Mouse (Mus musculus): ENCODE results near the gene Fgf23. TPM values are rescaled to one million over a fixed set of nuclear protein-coding genes. Genes with fewer than 3 reads are reported as not detected.

Fgf23 gene
- polyA plus RNA-seq, 1 experiment from 2014 or later = 0.09 TPM

- no peak for ATAC-seq
- Histone ChIP-seq H3K9ac (ENCODE audit: low read length) (no peak overlapping the region), H3K36me3 (ENCODE audit: control insufficient read depth, insufficient read depth, low read length) (no peaks in the 10 kb centered on the region), H3K4me2 (ENCODE audit: low read length) (no peak overlapping the region), H3K4me1 (ENCODE audit: control insufficient read depth, insufficient read depth, low read length) (peaks cover 6% of the 10 kb centered on the region; the same call in 1 of the 2 replicates), H3K9me3 (replicated peaks; ENCODE audit: control insufficient read depth, low read length) (no peaks in the 10 kb centered on the region), H3K4me3 (ENCODE audit: low read depth, low read length) (no peak overlapping the region), H3K27ac (ENCODE audit: low read depth, low read length) (no peak overlapping the region), H3K27me3 (replicated peaks; ENCODE audit: control insufficient read depth, insufficient read depth, low read length) (no peaks in the 10 kb centered on the region)
- WGBS = 57% methylated on average over 5 of the region's 5 CpGs
- DNase-seq (ENCODE audit: low spot score) = no peak
Measured at GRCm38 (mm10) chr6:127106726-127107125, 34.0 kb downstream of the Fgf23 start.

- Histone ChIP-seq H3K4me1 (ENCODE audit: control insufficient read depth, insufficient read depth, low read length) (peaks cover 6% of the 10 kb centered on the region; the same call in 1 of the 2 replicates), H3K4me3 (ENCODE audit: low read depth, low read length) (no peak overlapping the region), H3K9me3 (replicated peaks; ENCODE audit: control insufficient read depth, low read length) (no peaks in the 10 kb centered on the region), H3K27ac (ENCODE audit: low read depth, low read length) (no peak overlapping the region), H3K27me3 (replicated peaks; ENCODE audit: control insufficient read depth, insufficient read depth, low read length) (no peaks in the 10 kb centered on the region), H3K36me3 (ENCODE audit: control insufficient read depth, insufficient read depth, low read length) (no peaks in the 10 kb centered on the region), H3K9ac (ENCODE audit: low read length) (no peak overlapping the region), H3K4me2 (ENCODE audit: low read length) (no peak overlapping the region)
- ATAC-seq (no peak), DNase-seq (ENCODE audit: low spot score) (no peak)
Measured at GRCm38 (mm10) chr6:127107413-127107812, 34.7 kb downstream of the Fgf23 start.

GRCm38 (mm10) chr6:127108368-127109060, 35.8 kb downstream of the Fgf23 start:
- peak overlapping the region; percentile 60 for H3K4me3 ChIP-seq (ENCODE audit: low read depth, low read length)
- peak overlapping the region; percentile 53 for H3K9ac ChIP-seq (ENCODE audit: low read length)
- no peaks in the 10 kb centered on the region for H3K36me3 ChIP-seq (ENCODE audit: control insufficient read depth, insufficient read depth, low read length)
- 48% methylated on average over 20 of the region's 20 CpGs for WGBS
- peaks cover 6% of the 10 kb centered on the region; the same call in 1 of the 2 replicates for H3K4me1 ChIP-seq (ENCODE audit: control insufficient read depth, insufficient read depth, low read length)
- H3K9me3 ChIP-seq (replicated peaks; ENCODE audit: control insufficient read depth, low read length) = no peaks in the 10 kb centered on the region
- no peaks in the 10 kb centered on the region for H3K27me3 ChIP-seq (replicated peaks; ENCODE audit: control insufficient read depth, insufficient read depth, low read length)
- ATAC-seq (no peak), DNase-seq (ENCODE audit: low spot score) (no peak)
- peak overlapping the region; percentile 80 for H3K4me2 ChIP-seq (ENCODE audit: low read length)
- H3K27ac ChIP-seq (ENCODE audit: low read depth, low read length) = no peak overlapping the region

- peak; percentile 100 for ATAC-seq
- no peaks in the 10 kb centered on the region for H3K27me3 ChIP-seq (replicated peaks; ENCODE audit: control insufficient read depth, insufficient read depth, low read length)
- H3K4me3 ChIP-seq (ENCODE audit: low read depth, low read length) = peak within 1 kb of the TSS; percentile 60
- WGBS = under 1% methylated on average over 37 of the region's 37 CpGs
- H3K4me1 ChIP-seq (ENCODE audit: control insufficient read depth, insufficient read depth, low read length) = peaks cover 6% of the 10 kb centered on the region; the same call in 1 of the 2 replicates
- H3K27ac ChIP-seq (ENCODE audit: low read depth, low read length) = no peak within 1 kb of the TSS
- peak; percentile 98 for DNase-seq (ENCODE audit: low spot score)
- H3K36me3 ChIP-seq (ENCODE audit: control insufficient read depth, insufficient read depth, low read length) = no peaks in the 10 kb centered on the region
- H3K9me3 ChIP-seq (replicated peaks; ENCODE audit: control insufficient read depth, low read length) = no peaks in the 10 kb centered on the region
- peak within 1 kb of the TSS; percentile 53 for H3K9ac ChIP-seq (ENCODE audit: low read length)
- peak within 1 kb of the TSS; percentile 80 for H3K4me2 ChIP-seq (ENCODE audit: low read length)
Measured at GRCm38 (mm10) chr6:127109402-127109930, 36.8 kb downstream of the Fgf23 start, which contains the start of gene Tigar. Tigar (minus strand) TSS chr6:127109557.

GRCm38 (mm10) chr6:127114753-127115456, 42.2 kb downstream of the Fgf23 start:
- DNase-seq (ENCODE audit: low spot score) (peak; percentile 55), ATAC-seq (peak; percentile 52; the same call in 1 of the 2 replicates)
- no peaks in the 10 kb centered on the region for H3K9me3 ChIP-seq (replicated peaks; ENCODE audit: control insufficient read depth, low read length)
- no peak overlapping the region for H3K4me2 ChIP-seq (ENCODE audit: low read length)
- no peaks in the 10 kb centered on the region for H3K4me1 ChIP-seq (ENCODE audit: control insufficient read depth, insufficient read depth, low read length)
- no peak overlapping the region for H3K4me3 ChIP-seq (ENCODE audit: low read depth, low read length)
- no peaks in the 10 kb centered on the region for H3K27me3 ChIP-seq (replicated peaks; ENCODE audit: control insufficient read depth, insufficient read depth, low read length)
- H3K36me3 ChIP-seq (ENCODE audit: control insufficient read depth, insufficient read depth, low read length) = no peaks in the 10 kb centered on the region
- 60% methylated on average over 23 of the region's 23 CpGs for WGBS
- 0 out of 2 replicates have a peak overlapping the region, but pooled peaks have one; percentile 23 for H3K27ac ChIP-seq (ENCODE audit: low read depth, low read length)
- no peak overlapping the region for H3K9ac ChIP-seq (ENCODE audit: low read length)

- Histone ChIP-seq H3K9me3 (replicated peaks; ENCODE audit: control insufficient read depth, low read length) (no peaks in the 10 kb centered on the region), H3K4me2 (ENCODE audit: low read length) (no peak overlapping the region), H3K27me3 (replicated peaks; ENCODE audit: control insufficient read depth, insufficient read depth, low read length) (no peaks in the 10 kb centered on the region), H3K36me3 (ENCODE audit: control insufficient read depth, insufficient read depth, low read length) (peaks cover 10% of the 10 kb centered on the region), H3K4me3 (ENCODE audit: low read depth, low read length) (no peak overlapping the region), H3K27ac (ENCODE audit: low read depth, low read length) (no peak overlapping the region), H3K9ac (ENCODE audit: low read length) (no peak overlapping the region), H3K4me1 (ENCODE audit: control insufficient read depth, insufficient read depth, low read length) (no peaks in the 10 kb centered on the region)
- WGBS = 87% methylated on average over 4 of the region's 4 CpGs
- ATAC-seq (no peak; the same call in 1 of the 2 replicates), DNase-seq (ENCODE audit: low spot score) (no peak)
Measured at GRCm38 (mm10) chr6:127122221-127122806, 49.6 kb downstream of the Fgf23 start.

GRCm38 (mm10) chr6:127122996-127123395, 50.3 kb downstream of the Fgf23 start:
- Histone ChIP-seq H3K4me3 (ENCODE audit: low read depth, low read length) (no peak overlapping the region), H3K4me2 (ENCODE audit: low read length) (no peak overlapping the region), H3K9me3 (replicated peaks; ENCODE audit: control insufficient read depth, low read length) (no peaks in the 10 kb centered on the region), H3K36me3 (ENCODE audit: control insufficient read depth, insufficient read depth, low read length) (peaks cover 17% of the 10 kb centered on the region), H3K27ac (ENCODE audit: low read depth, low read length) (no peak overlapping the region), H3K4me1 (ENCODE audit: control insufficient read depth, insufficient read depth, low read length) (no peaks in the 10 kb centered on the region), H3K27me3 (replicated peaks; ENCODE audit: control insufficient read depth, insufficient read depth, low read length) (no peaks in the 10 kb centered on the region), H3K9ac (ENCODE audit: low read length) (no peak overlapping the region)
- WGBS = 85% methylated on average over 5 of the region's 5 CpGs
- ATAC-seq (no peak), DNase-seq (ENCODE audit: low spot score) (no peak)

GRCm38 (mm10) chr6:127123506-127123905, 50.8 kb downstream of the Fgf23 start:
- H3K4me2 ChIP-seq (ENCODE audit: low read length) = no peak overlapping the region
- ATAC-seq (no peak), DNase-seq (ENCODE audit: low spot score) (no peak)

More at GRCm38 (mm10) chr6:127123506-127123905, 50.8 kb downstream of the Fgf23 start:
- WGBS = 89% methylated on average over 7 of the region's 7 CpGs
- Histone ChIP-seq H3K36me3 (ENCODE audit: control insufficient read depth, insufficient read depth, low read length) (peaks cover 18% of the 10 kb centered on the region), H3K4me3 (ENCODE audit: low read depth, low read length) (no peak overlapping the region), H3K9ac (ENCODE audit: low read length) (no peak overlapping the region), H3K4me1 (ENCODE audit: control insufficient read depth, insufficient read depth, low read length) (no peaks in the 10 kb centered on the region), H3K27me3 (replicated peaks; ENCODE audit: control insufficient read depth, insufficient read depth, low read length) (no peaks in the 10 kb centered on the region), H3K9me3 (replicated peaks; ENCODE audit: control insufficient read depth, low read length) (no peaks in the 10 kb centered on the region), H3K27ac (ENCODE audit: low read depth, low read length) (no peak overlapping the region)
